Mouse (Mus musculus) limb, embryonic 15.5 days (tissue): Measurements from ENCODE around the gene Foxe1. TPM values are rescaled to one million over a fixed set of nuclear protein-coding genes. Genes with fewer than 3 reads are reported as not detected.

Source experiments
- ATAC-seq: fragments of 200-750 bp; cut with Nextera tagmentation; 2 replicates; pipeline ENCODE4 v1.8.0; 2017; ENCODE audit warnings: low read depth, moderate TSS enrichment; ENCODE audit not compliant: insufficient number of reproducible peaks, low FRiP score, low TSS enrichment
- H3K27ac ChIP-seq: fragments of 300-500 bp; sonication (generic); 2 replicates; pipeline ENCODE4 v1.5.1; 2015; ENCODE audit warnings: moderate library complexity, mild to moderate bottlenecking, inconsistent platforms
- H3K27me3 ChIP-seq: fragments of 300-500 bp; sonication (generic); 2 replicates; pipeline ENCODE4 v1.6.1; 2015; ENCODE audit warnings: inconsistent platforms
- H3K36me3 ChIP-seq: fragments of 300-500 bp; sonication (generic); 2 replicates; pipeline ENCODE4 v1.6.1; 2015; ENCODE audit warnings: inconsistent platforms
- H3K4me1 ChIP-seq: fragments of 300-500 bp; sonication (generic); 2 replicates; pipeline ENCODE4 v1.6.1; 2015; ENCODE audit warnings: inconsistent platforms
- H3K4me2 ChIP-seq: fragments of 300-500 bp; sonication (generic); 2 replicates; pipeline ENCODE4 v1.6.1; 2015; ENCODE audit warnings: mild to moderate bottlenecking, inconsistent platforms
- H3K4me3 ChIP-seq: fragments of 300-500 bp; sonication (generic); 2 replicates; pipeline ENCODE4 v1.5.1; 2015; ENCODE audit warnings: mild to moderate bottlenecking, inconsistent platforms
- H3K9ac ChIP-seq: fragments of 300-500 bp; sonication (generic); 2 replicates; pipeline ENCODE4 v1.6.1; 2015; ENCODE audit warnings: inconsistent platforms
- H3K9me3 ChIP-seq: fragments of 300-500 bp; sonication (generic); 2 replicates; pipeline ENCODE4 v1.6.1; 2016; ENCODE audit warnings: inconsistent platforms
- WGBS: fragments of 180-500 bp; shearing (Covaris S2); methylation state at CpG from one replicate; pipeline ENCODE4 v1.1.7; 2015; 5-methylcytosine and 5-hydroxymethylcytosine counted together
- polyA plus RNA-seq: library from polyadenylated mRNA; unstranded; fragments of >200 nt; fragmentation: Nextera tagmentation; extraction: Ambion mirVana; gene quantifications from 2 replicates; pipeline ENCODE4 v1.2.1, GENCODE M21; 2015

The Foxe1 gene
- polyA plus RNA-seq = 0.08 TPM in 1 of 2 replicates, not detected in the other

DNA sequence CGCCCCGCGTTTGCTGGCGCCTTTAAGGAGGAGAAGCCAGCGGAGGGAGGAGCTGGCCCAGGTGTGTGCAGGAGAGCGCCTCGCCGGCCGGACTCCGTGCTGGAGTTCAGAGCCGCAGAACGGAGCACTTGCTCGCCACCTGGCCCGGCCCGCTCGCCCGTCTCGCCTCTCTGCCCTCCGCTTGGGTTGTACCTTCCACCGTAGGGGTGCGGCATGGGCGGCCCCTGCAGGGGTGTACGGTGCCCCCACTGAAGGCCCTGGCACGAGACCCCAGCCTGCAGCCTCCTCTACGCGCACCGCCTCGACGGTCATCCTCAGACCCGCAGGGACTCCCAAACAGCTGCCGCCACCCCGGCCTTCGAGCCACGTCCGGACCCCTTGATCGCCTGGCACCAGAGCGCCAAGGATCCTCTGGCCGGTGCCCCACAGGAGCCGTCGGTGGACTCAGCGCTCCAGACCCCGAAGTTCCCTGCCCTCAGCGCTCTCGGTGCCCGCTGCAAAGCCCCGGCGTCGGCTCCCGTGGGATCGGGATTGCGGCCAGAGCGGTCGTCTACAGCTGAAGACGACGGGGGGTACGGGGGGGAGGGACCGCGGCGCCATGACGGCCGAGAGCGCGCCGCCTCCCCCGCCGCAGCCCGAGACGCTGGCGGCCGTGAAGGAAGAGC is at the start of gene Foxe1:
Foxe1 (plus strand) TSS at position 14 of the 665 bp plus-strand sequence.
- Histone ChIP-seq H3K9ac (no peak within 1 kb of the TSS), H3K4me3 (peak within 1 kb of the TSS; percentile 42), H3K4me1 (peaks cover 37% of the 10 kb centered on the region), H3K36me3 (no peaks in the 10 kb centered on the region), H3K9me3 (no peaks in the 10 kb centered on the region), H3K27ac (no peak within 1 kb of the TSS), H3K4me2 (peak within 1 kb of the TSS; percentile 65), H3K27me3 (peaks cover 94% of the 10 kb centered on the region)
- ATAC-seq = no peak
- WGBS = 2% methylated on average over 61 of the region's 70 CpGs

DNA sequence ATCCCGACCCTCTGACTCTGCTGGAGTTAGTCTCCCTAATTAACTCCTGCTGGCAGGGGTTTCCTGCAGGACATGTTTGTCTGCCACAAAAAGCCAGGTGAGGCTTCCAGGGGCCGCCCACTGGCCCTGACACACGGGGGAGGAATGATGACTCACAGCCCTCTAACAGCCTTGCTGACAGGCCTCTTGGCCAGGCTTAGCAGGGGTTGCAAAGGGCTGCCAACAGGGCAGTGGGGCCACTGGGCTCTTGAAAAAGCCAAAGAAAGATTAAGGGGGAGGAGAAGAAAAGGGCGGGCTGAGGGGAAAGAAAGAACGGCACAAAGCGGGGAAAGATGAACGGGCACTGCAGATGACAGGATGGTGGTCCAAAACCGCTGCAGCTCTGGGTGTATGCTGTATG is 39.3 kb upstream of the Foxe1 start:
- Histone ChIP-seq H3K9ac (no peak overlapping the region), H3K36me3 (no peaks in the 10 kb centered on the region), H3K4me3 (peak overlapping the region; percentile 71), H3K4me2 (peak overlapping the region; percentile 88), H3K9me3 (no peaks in the 10 kb centered on the region), H3K4me1 (peaks cover 10% of the 10 kb centered on the region), H3K27me3 (peaks cover 30% of the 10 kb centered on the region), H3K27ac (no peak overlapping the region)
- no peak for ATAC-seq
- 6% methylated on average over 8 of the region's 8 CpGs for WGBS

DNA sequence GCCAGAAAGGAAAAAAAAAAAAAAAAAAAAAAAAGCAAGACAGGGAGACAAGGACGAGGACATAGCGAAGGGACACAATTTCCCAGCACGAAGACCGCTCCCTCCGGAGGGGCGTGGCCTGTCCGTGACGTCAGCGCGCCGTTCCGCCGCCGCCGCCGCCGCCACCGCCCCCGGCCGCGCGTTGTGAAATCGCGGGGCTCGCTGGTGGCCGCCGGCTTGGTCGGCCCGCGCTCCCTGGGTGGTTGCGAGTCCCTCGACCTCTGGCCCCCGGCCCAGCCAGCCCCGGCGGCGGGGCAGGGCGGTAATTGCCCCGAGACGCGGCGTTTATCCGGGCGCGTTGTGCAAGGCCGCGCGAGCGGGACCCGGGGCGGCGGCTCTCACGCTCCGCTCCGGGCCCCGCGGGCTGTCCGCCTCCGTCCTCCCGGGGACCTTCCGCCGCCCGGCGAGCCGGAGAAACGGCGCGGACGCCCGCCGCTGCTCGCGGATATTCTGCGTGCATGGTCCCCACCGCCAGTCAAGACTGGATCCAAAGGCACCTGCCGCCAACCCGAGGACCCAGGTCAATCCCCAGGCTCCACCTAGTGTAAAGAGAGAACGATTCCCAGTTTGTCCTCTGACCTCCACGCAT is 38.5 kb upstream of the Foxe1 start:
- Histone ChIP-seq H3K4me1 (peaks cover 10% of the 10 kb centered on the region), H3K9ac (peak overlapping the region; percentile 67), H3K4me2 (peak overlapping the region; percentile 88), H3K4me3 (peak overlapping the region; percentile 71), H3K27me3 (peaks cover 30% of the 10 kb centered on the region), H3K36me3 (no peaks in the 10 kb centered on the region), H3K9me3 (no peaks in the 10 kb centered on the region), H3K27ac (no peak overlapping the region)
- WGBS = under 1% methylated on average over 70 of the region's 78 CpGs
- ATAC-seq = peak; percentile 65; the same call in 1 of the 2 replicates

DNA sequence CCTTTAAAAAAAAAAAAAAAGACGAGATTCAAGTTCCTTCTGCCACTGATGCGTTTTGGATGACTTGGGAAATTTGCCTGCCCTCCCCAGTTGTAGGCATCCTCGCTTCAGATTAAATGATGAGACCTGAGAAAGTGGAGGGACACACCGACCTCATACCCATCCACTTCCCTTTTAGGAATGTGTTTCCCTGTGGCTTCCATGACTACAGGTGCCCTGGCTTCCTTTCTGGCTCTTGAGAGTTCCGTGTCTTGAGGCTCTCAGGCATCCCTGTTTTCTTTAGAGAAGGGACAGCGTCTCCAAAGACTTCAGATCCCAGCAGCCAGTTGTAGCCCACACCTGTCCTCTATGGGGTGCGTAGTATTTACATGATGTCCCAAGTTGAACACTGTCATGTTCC is 38.0 kb upstream of the Foxe1 start:
- peak overlapping the region; percentile 88 for H3K4me2 ChIP-seq
- H3K27me3 ChIP-seq = peaks cover 30% of the 10 kb centered on the region
- peaks cover 10% of the 10 kb centered on the region for H3K4me1 ChIP-seq
- 28% methylated on average over 7 of the region's 7 CpGs for whole genome bisulfite sequencing
- no peaks in the 10 kb centered on the region for H3K9me3 ChIP-seq
- no peak overlapping the region for H3K27ac ChIP-seq
- peak overlapping the region; percentile 71 for H3K4me3 ChIP-seq
- ATAC-seq = no peak
- H3K36me3 ChIP-seq = no peaks in the 10 kb centered on the region
- H3K9ac ChIP-seq = no peak overlapping the region

DNA sequence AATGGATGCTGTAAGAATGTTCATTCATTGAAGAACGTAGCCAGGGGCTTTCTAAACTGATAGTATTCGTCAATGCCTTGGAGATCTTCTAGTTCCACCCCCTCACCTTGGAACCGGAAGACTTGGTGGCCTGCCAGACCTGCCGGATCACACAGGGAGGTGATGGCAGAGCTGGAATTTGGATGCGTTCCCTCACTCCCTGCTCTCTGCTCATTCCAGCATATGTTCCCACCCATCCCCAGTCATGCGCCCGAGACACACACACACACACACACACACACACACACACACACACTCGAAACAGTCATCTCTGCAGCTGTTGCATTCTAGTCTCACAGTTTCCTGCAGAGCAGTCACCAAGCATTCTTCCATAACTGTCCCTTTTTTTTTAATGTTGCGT is 36.1 kb upstream of the Foxe1 start:
- Histone ChIP-seq H3K4me1 (peaks cover 10% of the 10 kb centered on the region), H3K27me3 (peaks cover 26% of the 10 kb centered on the region), H3K9ac (no peak overlapping the region), H3K4me3 (no peak overlapping the region), H3K36me3 (no peaks in the 10 kb centered on the region), H3K27ac (no peak overlapping the region), H3K4me2 (no peak overlapping the region), H3K9me3 (no peaks in the 10 kb centered on the region)
- ATAC-seq = no peak
- 38% methylated on average over 9 of the region's 9 CpGs for WGBS

DNA sequence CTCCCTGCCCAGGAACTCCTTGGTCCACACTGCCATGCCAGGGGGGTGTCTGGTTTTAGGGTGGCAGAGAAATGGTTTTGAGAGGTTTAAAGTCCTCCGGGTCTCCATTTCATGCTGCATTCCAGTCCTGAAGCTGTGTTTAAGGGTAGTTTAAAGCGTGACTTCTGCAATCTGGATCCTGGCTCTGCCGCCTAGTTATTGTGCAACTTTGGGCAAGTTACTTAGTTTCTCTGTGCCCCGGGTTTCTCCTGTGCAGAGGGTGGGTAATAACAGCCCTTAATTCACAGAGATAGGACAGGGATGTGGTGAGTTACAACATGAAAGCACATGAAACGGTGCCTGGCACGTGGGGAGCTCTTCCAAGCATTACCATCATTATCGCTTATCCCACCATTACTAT is 35.5 kb upstream of the Foxe1 start:
- 72% methylated on average over 7 of the region's 7 CpGs for WGBS
- peaks cover 26% of the 10 kb centered on the region for H3K27me3 ChIP-seq
- no peak for ATAC-seq

DNA sequence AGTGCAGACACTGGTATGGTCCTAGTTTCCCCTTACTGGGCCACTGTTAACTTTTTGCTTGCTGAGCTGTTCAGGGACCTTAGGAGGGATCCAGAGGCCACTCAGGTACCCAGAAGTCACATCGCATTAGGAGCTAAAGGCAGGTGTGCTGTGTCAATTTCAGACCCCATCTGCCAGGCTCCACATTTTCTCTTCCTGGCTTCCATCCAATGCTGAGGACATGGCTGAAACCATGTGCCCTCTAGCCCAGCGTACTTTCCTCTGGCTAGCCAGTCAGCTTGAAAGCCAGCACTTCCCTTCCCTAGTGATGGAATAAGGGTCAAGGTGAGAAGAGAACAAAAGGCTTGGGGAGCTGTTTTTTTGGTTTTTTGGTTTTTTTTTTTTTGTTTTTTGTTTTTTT is 31.8 kb upstream of the Foxe1 start:
- WGBS = 66% methylated on average over 2 of the region's 2 CpGs
- no peaks in the 10 kb centered on the region for H3K36me3 ChIP-seq
- no peak for ATAC-seq

More for the DNA sequence above, 35.5 kb upstream of the Foxe1 start:
- Histone ChIP-seq H3K36me3 (no peaks in the 10 kb centered on the region), H3K9me3 (no peaks in the 10 kb centered on the region), H3K4me2 (no peak overlapping the region), H3K4me3 (no peak overlapping the region), H3K9ac (no peak overlapping the region), H3K4me1 (peaks cover 10% of the 10 kb centered on the region), H3K27ac (no peak overlapping the region)

DNA sequence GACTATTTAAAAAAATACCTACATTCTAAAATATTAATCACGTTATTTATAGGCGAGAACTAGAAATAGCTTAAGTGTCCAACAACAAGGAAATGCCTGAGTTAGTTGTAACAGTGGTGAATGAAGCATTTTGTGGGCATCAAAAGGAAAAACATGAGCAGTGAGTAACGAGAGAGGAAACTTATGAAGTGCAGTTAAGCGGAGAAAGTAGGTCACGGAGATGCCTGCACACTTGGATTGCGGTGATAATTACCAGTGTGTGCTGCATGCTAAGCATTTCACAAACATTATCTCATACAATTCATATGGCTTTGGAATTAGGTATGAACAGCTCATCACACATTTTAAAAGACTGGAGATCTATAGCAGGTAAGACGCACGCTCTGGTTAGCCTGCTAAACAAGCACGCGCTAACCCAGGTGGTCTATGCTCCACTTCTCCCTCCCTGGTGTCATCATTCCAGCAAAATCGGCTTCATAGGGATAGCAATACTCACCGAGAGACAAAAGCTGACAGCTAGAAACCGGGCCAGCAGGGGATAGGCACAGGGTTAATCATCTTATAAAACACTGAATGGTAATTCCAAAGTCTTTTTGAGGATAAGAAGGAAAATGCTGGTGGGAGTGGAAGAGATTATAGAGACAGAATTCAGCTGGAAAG is 21.5 kb upstream of the Foxe1 start:
- H3K9me3 ChIP-seq = no peaks in the 10 kb centered on the region
- ATAC-seq = no peak
- WGBS = 79% methylated on average over 13 of the region's 13 CpGs

More for the DNA sequence above, 31.8 kb upstream of the Foxe1 start:
- Histone ChIP-seq H3K4me2 (no peak overlapping the region), H3K27me3 (peaks cover 3% of the 10 kb centered on the region), H3K9me3 (no peaks in the 10 kb centered on the region), H3K4me1 (no peaks in the 10 kb centered on the region), H3K9ac (no peak overlapping the region), H3K4me3 (no peak overlapping the region), H3K27ac (no peak overlapping the region)

DNA sequence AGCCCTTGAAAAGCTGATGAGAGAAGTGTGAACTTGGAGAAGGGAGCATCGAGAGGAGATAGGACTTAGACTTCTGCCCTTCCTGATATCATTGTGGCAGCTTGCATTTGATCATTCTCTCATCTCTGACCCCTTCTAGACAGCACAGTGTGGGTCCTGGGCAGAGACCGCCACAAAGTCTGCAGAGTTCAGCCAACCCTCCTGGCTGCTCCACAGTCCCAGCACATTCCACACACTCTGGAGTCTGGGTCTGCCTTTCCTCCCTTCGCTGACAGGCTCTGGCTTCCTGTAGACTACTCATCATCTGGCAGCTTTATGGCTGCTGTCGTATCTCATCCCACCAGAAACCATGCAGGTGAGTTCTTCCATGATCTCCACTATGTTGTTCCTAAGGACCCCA is 20.7 kb upstream of the Foxe1 start:
- no peaks in the 10 kb centered on the region for H3K36me3 ChIP-seq
- H3K9ac ChIP-seq = no peak overlapping the region
- no peak overlapping the region for H3K4me2 ChIP-seq
- no peaks in the 10 kb centered on the region for H3K4me1 ChIP-seq
- 52% methylated on average over 4 of the region's 4 CpGs for WGBS
- peaks cover 9% of the 10 kb centered on the region; the same call in 1 of the 2 replicates for H3K27me3 ChIP-seq
- no peaks in the 10 kb centered on the region for H3K9me3 ChIP-seq
- no peak overlapping the region for H3K27ac ChIP-seq
- no peak overlapping the region for H3K4me3 ChIP-seq
- ATAC-seq = no peak

More for the DNA sequence above, 21.5 kb upstream of the Foxe1 start:
- Histone ChIP-seq H3K36me3 (no peaks in the 10 kb centered on the region), H3K9ac (no peak overlapping the region), H3K4me2 (no peak overlapping the region), H3K4me3 (no peak overlapping the region), H3K27me3 (peaks cover 9% of the 10 kb centered on the region; the same call in 1 of the 2 replicates), H3K4me1 (no peaks in the 10 kb centered on the region), H3K27ac (no peak overlapping the region)

DNA sequence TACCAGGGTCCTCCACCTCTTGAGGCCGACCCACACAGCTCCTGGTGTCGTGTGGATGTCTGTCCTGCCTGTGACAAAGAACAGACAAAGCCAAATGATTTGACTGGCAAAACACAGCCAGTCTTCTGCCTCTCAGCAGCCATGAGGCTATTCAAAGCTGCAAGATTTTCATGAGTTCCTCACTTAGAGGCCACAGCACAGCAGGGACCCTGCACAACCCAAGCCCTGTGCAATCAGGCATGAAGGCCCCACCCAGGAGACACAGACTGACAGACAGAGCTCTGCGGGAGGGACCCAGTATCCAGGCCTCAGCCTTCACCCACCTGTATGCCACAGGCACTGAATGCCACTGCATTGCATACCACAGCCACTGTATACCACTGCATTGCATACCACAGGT is 14.5 kb upstream of the Foxe1 start:
- Histone ChIP-seq H3K9me3 (no peaks in the 10 kb centered on the region), H3K27ac (no peak overlapping the region), H3K4me2 (no peak overlapping the region), H3K36me3 (no peaks in the 10 kb centered on the region), H3K4me3 (no peak overlapping the region), H3K4me1 (no peaks in the 10 kb centered on the region), H3K9ac (no peak overlapping the region), H3K27me3 (no peaks in the 10 kb centered on the region)
- no peak for ATAC-seq
- WGBS = 57% methylated on average over 3 of the region's 3 CpGs

DNA sequence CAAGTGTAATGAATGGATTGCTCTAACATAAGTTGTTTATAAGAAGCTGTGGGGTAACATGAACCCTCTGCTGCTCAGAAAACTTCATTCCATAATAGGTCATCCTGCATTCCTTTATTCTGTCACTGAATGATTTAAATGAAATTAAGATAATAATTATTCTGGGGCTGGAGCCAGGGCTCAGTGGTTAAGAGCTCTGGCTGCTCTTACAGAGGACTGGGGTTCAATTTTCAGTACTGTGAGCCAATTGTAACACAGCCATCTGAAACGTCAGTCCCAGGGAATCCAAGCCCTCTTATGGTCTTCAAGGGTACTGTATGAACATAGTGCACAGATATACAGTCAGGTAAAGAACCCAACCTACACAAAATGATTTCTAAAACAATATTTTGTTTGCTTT is 7.6 kb upstream of the Foxe1 start:
- H3K27ac ChIP-seq = no peak overlapping the region
- H3K4me3 ChIP-seq = no peak overlapping the region
- WGBS = 5% methylated on average over 1 of the region's 1 CpGs
- H3K4me2 ChIP-seq = no peak overlapping the region
- H3K36me3 ChIP-seq = no peaks in the 10 kb centered on the region
- H3K9me3 ChIP-seq = no peaks in the 10 kb centered on the region
- H3K4me1 ChIP-seq = 0 out of 2 replicates have a peak, but pooled peaks cover 3% of the 10 kb centered on the region
- H3K9ac ChIP-seq = no peak overlapping the region
- peaks cover 51% of the 10 kb centered on the region for H3K27me3 ChIP-seq
- ATAC-seq = no peak

DNA sequence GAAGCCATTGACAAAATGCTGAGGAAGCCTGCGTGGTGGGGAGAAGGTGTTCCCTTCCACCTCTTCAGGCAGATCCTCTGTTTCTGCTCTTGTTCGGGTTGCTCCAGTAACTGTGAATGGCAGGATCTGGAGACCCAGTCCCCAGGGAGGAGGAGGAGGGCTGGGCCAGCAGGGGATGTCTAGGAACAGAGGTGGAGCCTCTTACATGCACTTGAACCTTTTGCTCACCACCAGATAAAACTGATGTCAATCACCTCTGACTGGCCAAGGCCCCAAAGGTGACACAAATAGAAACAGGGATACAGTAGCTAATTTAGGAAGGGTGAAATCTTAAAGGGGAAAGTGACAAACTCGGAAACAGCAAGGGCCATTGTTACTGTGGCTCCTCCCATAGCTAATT is 5.4 kb upstream of the Foxe1 start:
- peaks cover 11% of the 10 kb centered on the region; the same call in 1 of the 2 replicates for H3K4me1 ChIP-seq
- H3K4me3 ChIP-seq = no peak overlapping the region
- H3K36me3 ChIP-seq = no peaks in the 10 kb centered on the region
- no peak overlapping the region for H3K4me2 ChIP-seq
- H3K9me3 ChIP-seq = no peaks in the 10 kb centered on the region
- H3K9ac ChIP-seq = no peak overlapping the region
- no peak overlapping the region for H3K27ac ChIP-seq
- 3% methylated on average over 3 of the region's 3 CpGs for WGBS
- peaks cover 72% of the 10 kb centered on the region for H3K27me3 ChIP-seq
- no peak for ATAC-seq
